Mouse (Mus musculus): ENCODE results near the gene Hectd4. TPM values are rescaled to one million over a fixed set of nuclear protein-coding genes. Genes with fewer than 3 reads are reported as not detected.

The Hectd4 gene
- polyA plus RNA-seq, 1 experiment, result 61.5 TPM

DNA sequence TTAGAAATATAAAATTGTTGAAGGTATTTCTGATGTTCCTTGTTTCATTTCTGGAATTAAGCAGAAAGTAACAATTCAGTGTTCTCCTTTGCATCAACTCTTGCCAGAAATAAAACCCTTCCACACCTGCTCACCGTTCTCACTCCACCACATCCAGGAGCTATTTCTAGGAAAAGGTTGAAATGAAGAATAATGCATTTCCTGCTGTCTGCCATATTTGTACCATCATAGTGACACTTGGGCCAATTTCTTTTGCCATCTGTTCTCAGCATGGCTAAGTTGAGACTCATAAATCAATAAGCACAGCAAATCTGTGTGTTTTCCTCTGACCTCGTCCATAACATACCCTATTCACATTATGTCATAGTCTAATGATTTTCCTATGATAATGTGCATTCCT is 18.2 kb downstream of the Hectd4 start:
- Histone ChIP-seq H3K4me3 (ENCODE audit: control insufficient read depth, insufficient read depth, low read length) (no peak overlapping the region), H3K4me1 (replicated peaks; ENCODE audit: control insufficient read depth, insufficient read depth, low read length) (no peaks in the 10 kb centered on the region), H3K27me3 (ENCODE audit: control insufficient read depth, insufficient read depth, low read length) (no peaks in the 10 kb centered on the region), H3K27ac (ENCODE audit: control insufficient read depth, insufficient read depth, low read length) (no peak overlapping the region), H3K36me3 (ENCODE audit: control insufficient read depth, insufficient read depth, low read length) (no peaks in the 10 kb centered on the region)
- no peak for DNase-seq
- WGBS, result 68% methylated on average over 2 of the region's 2 CpGs
- TF ChIP-seq POLR2A (IDR thresholded peaks at IDR 0.05; ENCODE audit: control insufficient read depth, extremely low read depth, insufficient read depth, low read length, poor library complexity), result no peak
- no peak for TF ChIP-seq CTCF (IDR thresholded peaks at IDR 0.05; ENCODE audit: borderline replicate concordance, control insufficient read depth, extremely low read depth, insufficient read depth, low read length, poor library complexity)

GRCm38 (mm10) chr5:121239846-121240245 is 19.8 kb downstream of the Hectd4 start:
- 96% methylated on average over 5 of the region's 5 CpGs for WGBS

DNA sequence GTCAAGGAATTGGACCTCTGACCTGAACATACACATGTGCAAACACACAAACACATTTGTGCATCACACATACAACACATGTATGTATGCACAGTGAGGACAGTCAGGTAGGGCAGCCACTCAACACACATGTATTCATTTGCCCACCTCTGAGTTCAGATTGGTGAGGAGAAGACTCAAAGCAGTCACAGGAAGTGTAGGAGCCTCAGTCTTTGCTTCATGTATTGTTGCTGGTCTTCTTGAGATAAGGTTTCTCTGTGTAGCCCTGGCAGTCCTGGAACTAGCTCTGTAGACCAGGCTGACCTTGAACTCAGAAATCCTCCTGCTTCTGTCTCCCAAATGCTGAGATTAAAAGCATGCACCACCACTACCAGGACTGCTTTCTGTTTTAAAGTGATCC is 21.2 kb downstream of the Hectd4 start:
- H3K4me3 ChIP-seq (ENCODE audit: control insufficient read depth, insufficient read depth, low read length), result no peak overlapping the region
- TF ChIP-seq POLR2A (IDR thresholded peaks at IDR 0.05; ENCODE audit: control insufficient read depth, extremely low read depth, insufficient read depth, low read length, poor library complexity), result no peak
- no peak for TF ChIP-seq CTCF (IDR thresholded peaks at IDR 0.05; ENCODE audit: borderline replicate concordance, control insufficient read depth, extremely low read depth, insufficient read depth, low read length, poor library complexity)
- no peaks in the 10 kb centered on the region for H3K27me3 ChIP-seq (ENCODE audit: control insufficient read depth, insufficient read depth, low read length)
- no peak overlapping the region for H3K27ac ChIP-seq (ENCODE audit: control insufficient read depth, insufficient read depth, low read length)
- no peak for DNase-seq
- H3K4me1 ChIP-seq (replicated peaks; ENCODE audit: control insufficient read depth, insufficient read depth, low read length), result no peaks in the 10 kb centered on the region
- H3K36me3 ChIP-seq (ENCODE audit: control insufficient read depth, insufficient read depth, low read length), result no peaks in the 10 kb centered on the region

More at GRCm38 (mm10) chr5:121239846-121240245, 19.8 kb downstream of the Hectd4 start:
- Histone ChIP-seq H3K4me1 (replicated peaks; ENCODE audit: control insufficient read depth, insufficient read depth, low read length) (no peaks in the 10 kb centered on the region), H3K4me3 (ENCODE audit: control insufficient read depth, insufficient read depth, low read length) (no peak overlapping the region), H3K27me3 (ENCODE audit: control insufficient read depth, insufficient read depth, low read length) (no peaks in the 10 kb centered on the region), H3K27ac (ENCODE audit: control insufficient read depth, insufficient read depth, low read length) (no peak overlapping the region), H3K36me3 (ENCODE audit: control insufficient read depth, insufficient read depth, low read length) (no peaks in the 10 kb centered on the region)
- no peak for TF ChIP-seq CTCF (IDR thresholded peaks at IDR 0.05; ENCODE audit: borderline replicate concordance, control insufficient read depth, extremely low read depth, insufficient read depth, low read length, poor library complexity)
- no peak for TF ChIP-seq POLR2A (IDR thresholded peaks at IDR 0.05; ENCODE audit: control insufficient read depth, extremely low read depth, insufficient read depth, low read length, poor library complexity)
- no peak for DNase-seq

- WGBS, result 52% methylated on average over 1 of the region's 1 CpGs
Observed at GRCm38 (mm10) chr5:121242261-121242660, 22.2 kb downstream of the Hectd4 start.

DNA sequence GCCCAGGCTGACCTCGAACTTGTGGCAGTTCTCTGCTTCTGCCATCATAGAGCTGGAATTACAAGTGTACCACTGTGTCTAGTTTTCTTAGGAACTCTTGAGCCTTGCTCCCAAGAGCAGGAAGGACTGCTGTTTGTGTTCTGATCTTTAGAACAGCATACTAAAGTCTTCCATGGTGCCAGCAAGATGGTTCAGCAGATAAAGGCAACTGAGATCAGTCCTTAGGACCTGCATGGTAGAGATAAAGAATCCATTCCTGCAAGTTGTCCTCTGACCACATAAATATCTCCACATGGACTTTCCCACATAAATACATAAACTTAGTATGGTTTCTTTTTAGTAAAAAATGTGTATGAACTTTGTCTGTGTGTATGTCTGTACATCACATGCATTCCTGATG is 22.7 kb downstream of the Hectd4 start:
- DNase-seq, result no peak
- no peaks in the 10 kb centered on the region for H3K4me1 ChIP-seq (replicated peaks; ENCODE audit: control insufficient read depth, insufficient read depth, low read length)
- WGBS, result 94% methylated on average over 1 of the region's 1 CpGs

More at GRCm38 (mm10) chr5:121242261-121242660, 22.2 kb downstream of the Hectd4 start:
- Histone ChIP-seq H3K27me3 (ENCODE audit: control insufficient read depth, insufficient read depth, low read length) (no peaks in the 10 kb centered on the region), H3K4me3 (ENCODE audit: control insufficient read depth, insufficient read depth, low read length) (no peak overlapping the region), H3K27ac (ENCODE audit: control insufficient read depth, insufficient read depth, low read length) (no peak overlapping the region), H3K36me3 (ENCODE audit: control insufficient read depth, insufficient read depth, low read length) (no peaks in the 10 kb centered on the region), H3K4me1 (replicated peaks; ENCODE audit: control insufficient read depth, insufficient read depth, low read length) (no peaks in the 10 kb centered on the region)
- DNase-seq, result no peak
- TF ChIP-seq POLR2A (IDR thresholded peaks at IDR 0.05; ENCODE audit: control insufficient read depth, extremely low read depth, insufficient read depth, low read length, poor library complexity) (no peak), CTCF (IDR thresholded peaks at IDR 0.05; ENCODE audit: borderline replicate concordance, control insufficient read depth, extremely low read depth, insufficient read depth, low read length, poor library complexity) (no peak)

GRCm38 (mm10) chr5:121243676-121244364 is 23.8 kb downstream of the Hectd4 start:
- H3K27ac ChIP-seq (ENCODE audit: control insufficient read depth, insufficient read depth, low read length), result no peak overlapping the region
- H3K27me3 ChIP-seq (ENCODE audit: control insufficient read depth, insufficient read depth, low read length), result no peaks in the 10 kb centered on the region
- WGBS, result 92% methylated on average over 1 of the region's 1 CpGs
- TF ChIP-seq CTCF (IDR thresholded peaks at IDR 0.05; ENCODE audit: borderline replicate concordance, control insufficient read depth, extremely low read depth, insufficient read depth, low read length, poor library complexity) (no peak), POLR2A (IDR thresholded peaks at IDR 0.05; ENCODE audit: control insufficient read depth, extremely low read depth, insufficient read depth, low read length, poor library complexity) (no peak)
- no peak for DNase-seq
- H3K4me1 ChIP-seq (replicated peaks; ENCODE audit: control insufficient read depth, insufficient read depth, low read length), result no peaks in the 10 kb centered on the region
- H3K4me3 ChIP-seq (ENCODE audit: control insufficient read depth, insufficient read depth, low read length), result no peak overlapping the region
- no peaks in the 10 kb centered on the region for H3K36me3 ChIP-seq (ENCODE audit: control insufficient read depth, insufficient read depth, low read length)

More for the DNA sequence above, 22.7 kb downstream of the Hectd4 start:
- no peaks in the 10 kb centered on the region for H3K36me3 ChIP-seq (ENCODE audit: control insufficient read depth, insufficient read depth, low read length)
- H3K27me3 ChIP-seq (ENCODE audit: control insufficient read depth, insufficient read depth, low read length), result no peaks in the 10 kb centered on the region
- TF ChIP-seq CTCF (IDR thresholded peaks at IDR 0.05; ENCODE audit: borderline replicate concordance, control insufficient read depth, extremely low read depth, insufficient read depth, low read length, poor library complexity) (no peak), POLR2A (IDR thresholded peaks at IDR 0.05; ENCODE audit: control insufficient read depth, extremely low read depth, insufficient read depth, low read length, poor library complexity) (no peak)
- no peak overlapping the region for H3K4me3 ChIP-seq (ENCODE audit: control insufficient read depth, insufficient read depth, low read length)
- H3K27ac ChIP-seq (ENCODE audit: control insufficient read depth, insufficient read depth, low read length), result no peak overlapping the region

All from thymus, adult 2 months (tissue).